Mouse (Mus musculus) 3T3-L1 (cell line): ENCODE data around the gene Mad2l1bp.

ENCODE experiments used
- DNase-seq: peaks from one replicate; pipeline ENCODE4 v3.0.0-alpha.2; 2015; ENCODE audit warnings: low read depth, low spot score

Mad2l1bp gene

DNA sequence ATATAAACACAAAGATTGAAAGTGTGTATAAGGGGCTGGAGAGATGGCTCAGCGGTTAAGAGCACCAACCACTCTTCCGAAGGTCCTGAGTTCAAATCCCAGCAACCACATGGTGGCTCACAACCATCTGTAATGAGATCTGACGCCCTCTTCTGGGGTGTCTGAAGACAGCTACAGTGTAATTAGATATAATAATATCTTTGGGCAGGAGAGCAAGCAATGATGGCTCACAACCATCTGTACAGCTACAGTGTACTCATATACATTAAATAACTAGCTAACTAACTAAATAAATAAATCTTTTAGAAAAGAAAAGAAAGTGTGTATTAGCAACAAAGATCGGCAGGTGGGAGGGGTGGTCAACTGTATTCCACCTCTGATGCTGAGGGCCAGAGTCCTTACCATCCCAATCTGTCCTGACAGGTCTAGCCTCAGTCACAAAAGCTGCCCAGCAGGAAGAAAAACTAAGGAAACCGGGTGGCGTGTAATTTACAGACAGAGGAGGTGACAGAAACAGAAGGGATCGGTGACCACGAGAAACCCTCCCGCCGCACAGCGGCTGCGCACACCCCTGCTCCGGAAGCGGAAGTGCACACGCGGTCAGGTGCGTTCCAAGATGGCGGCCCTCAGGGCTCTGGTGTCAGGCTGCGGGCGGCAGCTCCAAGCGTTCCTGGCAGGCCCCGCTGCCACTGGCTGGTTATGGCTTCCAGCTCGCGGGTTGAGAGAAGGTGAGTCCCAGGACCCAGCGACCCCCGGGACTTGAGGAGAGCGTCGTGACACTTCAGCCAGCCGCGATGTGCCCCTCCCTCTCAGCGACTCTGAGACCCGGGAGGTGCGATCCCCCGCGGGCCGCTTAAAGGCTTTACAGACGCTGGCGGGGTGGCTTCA is 42.7 kb downstream of the Mad2l1bp start, which contains the start of gene Mrps18a:
TSS of gene Mrps18a (plus strand) at position 585 of the 888 bp plus-strand sequence.
- peak; percentile 81 for DNase-seq

DNA sequence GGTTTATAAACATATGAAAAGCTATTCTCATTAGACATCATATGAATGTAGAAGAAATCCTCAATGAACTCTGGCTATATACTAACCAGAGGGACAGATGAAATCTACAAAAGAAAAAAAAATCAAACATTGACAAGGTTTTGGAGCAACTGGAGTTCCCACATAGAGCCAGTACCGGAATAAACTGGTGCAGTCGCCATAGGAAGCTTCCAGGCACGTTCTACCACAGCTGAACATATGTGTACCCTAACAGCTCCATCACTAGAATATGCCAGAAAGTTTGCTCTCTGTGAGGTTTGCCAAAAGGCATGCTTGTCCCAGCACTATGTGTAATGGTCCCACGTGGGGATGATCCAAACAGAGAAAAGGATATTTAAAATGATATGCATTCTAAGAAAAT is 45.1 kb downstream of the Mad2l1bp start:
- no peak for DNase-seq

DNA sequence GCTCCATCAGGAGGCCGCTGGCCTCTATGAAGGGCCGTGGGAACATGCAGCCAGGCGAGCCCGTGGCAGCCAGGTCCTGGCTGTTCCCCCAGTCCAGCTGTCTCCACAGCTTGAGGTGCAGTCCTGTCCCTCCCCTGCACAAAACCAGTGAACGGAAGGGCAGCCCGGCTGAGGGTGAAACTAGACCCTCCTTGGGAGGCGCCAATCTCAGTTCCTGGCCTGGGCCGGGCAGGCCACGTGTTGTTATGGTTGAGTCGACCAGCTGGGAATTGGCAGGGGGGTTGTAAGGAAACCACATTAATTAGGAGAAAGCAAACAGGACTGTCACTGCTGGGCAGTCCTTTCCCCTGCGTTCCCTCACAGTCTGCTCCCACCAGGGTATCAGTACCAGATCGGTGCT is 48.9 kb downstream of the Mad2l1bp start:
- DNase-seq: no peak

DNA sequence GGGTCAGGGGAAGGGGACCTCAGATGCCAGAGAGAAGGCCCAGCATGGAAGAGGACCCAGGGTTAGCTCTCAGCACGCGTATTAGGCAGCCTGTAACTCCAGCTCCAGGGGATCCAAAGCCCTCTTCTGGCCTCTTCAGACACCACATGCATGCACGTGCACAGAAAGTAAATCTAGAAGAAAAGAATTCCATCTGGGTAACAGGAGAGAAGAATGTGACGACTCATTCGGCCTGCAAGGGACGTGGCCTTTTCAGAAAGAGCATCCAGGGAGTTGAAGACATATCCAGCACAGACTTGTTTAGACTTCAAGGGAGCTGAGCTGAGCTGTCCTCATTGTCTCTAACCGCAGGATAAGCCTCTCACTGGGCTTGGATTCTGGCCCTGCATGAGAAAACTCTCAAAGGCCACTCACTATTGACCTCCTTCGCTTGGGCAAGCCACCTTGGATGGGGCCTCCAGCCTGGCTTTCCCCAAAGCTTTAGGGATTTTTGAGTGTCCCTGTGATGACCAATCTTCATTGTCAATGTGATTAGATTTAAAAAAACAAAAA is 50.7 kb downstream of the Mad2l1bp start:
- peak; percentile 93 for DNase-seq

DNA sequence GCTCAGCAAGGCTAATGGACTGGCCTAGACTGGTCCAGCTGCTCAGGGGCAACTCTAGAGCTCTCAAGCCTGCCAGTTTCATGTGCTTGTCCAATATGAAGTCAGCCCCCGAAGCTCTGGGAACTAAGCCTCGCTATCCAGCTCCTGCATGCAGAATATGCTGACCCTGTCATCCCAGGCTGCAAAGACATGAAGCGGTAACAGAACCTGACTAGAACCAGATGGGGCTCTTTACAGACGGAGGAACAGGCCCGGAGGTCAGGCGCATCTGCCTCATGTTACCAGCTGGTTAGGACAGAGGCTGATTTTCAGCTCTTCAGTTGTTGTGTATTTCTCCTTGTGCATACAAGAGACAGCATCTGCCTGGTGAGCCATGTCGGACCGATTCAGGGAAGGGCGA is 51.4 kb downstream of the Mad2l1bp start:
- DNase-seq: no peak

- no peak for DNase-seq
Measured at GRCm38 (mm10) chr17:46098525-46098924, 54.8 kb downstream of the Mad2l1bp start.
